Mouse (Mus musculus): ENCODE results near the gene Riox1.
"Not testable (repeated sequence)": the region's sequence is repeated elsewhere in the genome, so short reads cannot be mapped to it uniquely, and the experiment has no call there.

Gene Riox1

GRCm38 (mm10) chr12:83950493-83950839, at the start of gene Riox1:
TSS of gene Riox1 (plus strand) at chr12:83950608.
- peak; percentile 86 for DNase-seq

DNA sequence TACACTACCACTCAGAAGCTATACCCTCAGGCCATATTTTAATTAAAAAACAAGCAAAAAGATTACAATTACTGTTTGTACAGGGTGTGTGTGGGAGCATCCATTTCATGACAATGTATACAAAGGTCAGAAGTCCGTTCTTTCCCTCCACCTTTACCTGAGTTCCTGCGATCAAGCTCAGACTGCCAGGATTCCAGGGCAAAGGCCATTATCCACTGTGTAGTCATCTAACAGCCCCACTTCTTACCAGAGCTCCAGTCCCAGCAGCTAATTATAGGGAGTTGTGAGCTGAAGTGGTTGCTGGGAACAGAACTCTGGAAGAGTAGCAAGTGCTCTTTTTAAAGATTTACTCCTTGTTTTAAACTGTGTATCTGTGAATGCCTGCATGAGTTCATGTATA, 40.0 kb upstream of the Riox1 start:
- no peak for DNase-seq

DNA sequence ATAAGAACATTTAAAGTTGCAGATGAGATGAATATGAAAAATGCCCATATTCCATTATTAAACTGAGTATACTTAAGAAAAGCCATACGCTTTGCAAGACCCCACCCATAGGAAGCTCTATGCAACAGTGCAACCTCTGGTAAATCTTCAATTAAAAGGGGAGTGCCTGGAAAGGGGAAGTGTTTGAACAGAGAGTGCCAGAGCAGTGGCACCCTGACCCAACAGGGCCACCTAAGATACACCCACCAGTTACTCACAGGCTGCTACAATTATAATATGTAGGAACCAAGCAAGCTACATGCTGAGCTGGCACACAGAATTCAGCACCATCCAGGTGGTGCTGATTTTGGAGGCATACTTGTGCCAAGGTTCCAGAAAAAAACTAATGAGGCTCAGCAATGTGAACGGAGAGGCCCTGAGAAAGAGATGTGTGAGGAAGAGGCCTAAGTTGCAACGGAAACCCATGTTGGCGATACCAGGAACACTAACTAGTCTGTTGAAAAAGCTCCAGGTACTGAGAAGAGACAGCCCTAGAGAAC, 36.1 kb upstream of the Riox1 start:
- no peak for DNase-seq

GRCm38 (mm10) chr12:83914797-83915196, 35.6 kb upstream of the Riox1 start:
- no peak for DNase-seq

- DNase-seq = no peak
Observed at GRCm38 (mm10) chr12:83916884-83917283, 33.5 kb upstream of the Riox1 start.

- no peak for DNase-seq
Observed at GRCm38 (mm10) chr12:83920721-83921441, 29.5 kb upstream of the Riox1 start.

- peak; percentile 100 for DNase-seq
Observed at GRCm38 (mm10) chr12:83921535-83922381, 28.6 kb upstream of the Riox1 start, which contains the start of gene Numb. TSS of gene Numb (minus strand) at chr12:83921934.

DNA sequence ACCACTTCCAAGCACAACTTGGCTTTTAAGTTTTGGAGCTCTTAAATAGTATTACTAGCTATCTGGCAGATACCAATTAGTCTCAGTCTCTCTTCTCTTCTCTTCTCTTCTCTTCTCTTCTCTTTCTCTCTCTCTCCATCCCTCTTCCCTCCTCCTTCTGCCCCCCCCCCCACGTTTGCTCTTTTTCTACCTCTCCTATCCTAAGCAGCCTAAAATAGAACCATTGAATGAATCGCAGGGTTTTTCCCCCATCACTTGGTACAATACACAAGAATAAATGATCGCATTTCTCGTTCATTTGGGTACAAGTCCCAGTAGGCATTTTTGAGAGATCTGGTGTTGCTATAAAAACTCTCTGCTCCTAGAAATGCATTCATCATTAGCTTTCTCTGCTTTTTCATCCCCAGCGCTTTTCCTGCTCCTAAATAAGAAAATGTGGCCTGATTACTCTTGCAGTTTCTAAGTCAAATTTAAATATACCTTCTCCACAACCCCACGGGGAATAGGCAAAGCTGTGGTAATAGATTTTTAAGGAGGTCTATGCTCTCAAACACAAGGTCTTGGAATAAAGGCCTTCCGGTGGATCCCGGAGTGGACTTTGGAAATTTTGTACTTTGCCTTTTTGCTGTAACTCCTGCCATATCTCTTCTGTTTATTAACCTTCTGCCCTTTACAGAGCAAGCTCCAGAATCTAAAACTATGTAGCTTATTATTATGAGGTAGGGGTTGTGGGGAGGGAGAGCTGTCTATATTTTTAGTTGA, 27.5 kb upstream of the Riox1 start:
- no peak for DNase-seq

GRCm38 (mm10) chr12:83923486-83923859, 26.9 kb upstream of the Riox1 start:
- no peak for DNase-seq

GRCm38 (mm10) chr12:83924332-83924731, 26.1 kb upstream of the Riox1 start:
- DNase-seq = no peak

DNA sequence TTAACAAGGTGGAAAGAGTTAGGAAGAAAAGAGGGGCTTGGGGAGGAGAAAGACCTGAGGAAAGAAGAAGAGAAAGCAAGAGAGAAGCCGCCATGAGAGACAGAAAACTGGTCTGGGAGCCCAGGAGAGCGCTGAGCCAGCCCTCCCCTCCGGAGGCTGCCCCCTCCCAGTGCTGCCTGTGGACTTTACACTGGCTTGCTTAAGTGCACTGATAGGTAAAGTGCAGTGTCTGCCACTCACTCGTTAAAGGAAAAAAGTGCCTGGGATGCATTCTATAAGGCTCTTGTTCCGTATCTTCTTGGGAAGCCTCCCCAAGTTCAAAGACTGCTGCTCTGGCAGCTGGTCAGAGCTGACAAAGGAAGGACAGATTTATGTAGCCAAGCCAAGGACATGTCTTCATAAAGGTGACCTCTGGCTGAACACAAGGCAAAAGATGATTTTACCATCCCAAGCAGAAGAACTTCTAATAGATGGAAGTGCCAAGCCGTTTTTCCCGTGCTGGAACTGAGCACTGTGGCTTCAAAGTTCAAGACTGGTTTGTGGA, 25.2 kb upstream of the Riox1 start:
- no peak for DNase-seq

DNA sequence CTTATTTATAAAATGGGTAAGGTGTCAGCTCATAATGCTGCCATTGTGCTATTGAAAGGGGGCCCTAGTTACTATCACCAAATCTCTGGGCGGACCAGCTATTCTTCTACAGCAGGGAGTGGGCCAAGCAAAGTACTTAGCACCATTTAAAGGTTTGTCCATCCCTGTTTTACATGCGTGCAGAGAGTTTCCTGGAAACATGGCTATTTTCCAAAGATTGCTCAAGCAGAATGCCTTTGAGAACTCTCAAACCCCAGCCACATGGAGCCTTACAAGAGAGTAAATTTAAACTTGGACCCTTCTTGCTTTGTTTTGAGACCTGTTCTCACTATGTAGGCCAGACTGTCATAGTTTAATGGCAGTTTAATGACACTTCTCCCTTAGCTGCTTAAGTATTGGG, 24.3 kb upstream of the Riox1 start:
- DNase-seq = no peak

DNA sequence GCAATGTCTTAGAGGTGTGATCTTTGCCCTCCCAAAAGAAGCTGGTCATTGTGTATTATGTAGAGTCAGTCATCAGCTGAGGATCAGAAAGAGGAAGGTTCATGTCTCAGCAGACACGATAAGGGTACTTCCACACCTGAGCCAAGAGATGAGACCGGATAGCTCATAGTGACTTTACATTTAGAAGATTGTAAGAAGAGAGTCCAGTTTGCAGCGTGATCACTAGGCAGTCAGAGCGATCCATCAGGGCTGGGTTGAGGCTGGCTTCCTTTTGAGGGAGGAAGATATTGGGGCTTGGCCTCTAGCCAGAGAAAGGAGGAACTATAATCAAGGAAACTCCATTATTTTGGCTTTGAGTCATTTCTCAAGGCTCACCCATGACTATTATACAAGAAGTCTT, 22.7 kb upstream of the Riox1 start:
- DNase-seq = no peak

DNA sequence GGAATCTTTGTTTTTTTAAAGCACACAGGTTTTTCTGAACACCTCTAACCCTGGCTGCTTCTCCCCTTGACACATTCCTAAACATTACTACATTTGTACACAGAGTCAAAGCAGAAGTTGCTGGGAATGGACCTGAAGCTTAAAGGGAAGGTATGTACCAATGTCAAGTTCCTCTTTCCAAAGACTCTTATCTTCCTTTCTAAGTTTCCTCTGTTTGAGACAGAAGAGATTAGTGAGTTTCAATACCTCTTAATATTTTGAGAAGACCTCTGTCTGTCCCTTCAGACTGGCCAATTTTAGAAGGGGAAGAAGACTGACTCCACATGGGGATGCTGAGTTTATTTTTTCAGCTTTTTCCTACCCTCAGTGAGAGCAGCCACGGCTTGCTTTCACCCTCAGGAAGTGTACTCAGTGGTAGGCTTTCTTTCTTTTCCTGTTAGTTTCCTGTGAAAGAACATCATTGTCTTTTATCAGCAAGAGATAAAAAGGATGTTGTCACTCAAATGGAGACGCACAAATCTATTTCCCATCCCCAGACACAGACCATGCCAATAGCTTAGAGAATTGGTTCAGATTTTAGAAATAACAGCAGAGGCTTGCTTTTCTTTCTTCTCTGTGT, 21.1 kb upstream of the Riox1 start:
- DNase-seq = no peak

GRCm38 (mm10) chr12:83937600-83937999, 12.8 kb upstream of the Riox1 start:
- no peak for DNase-seq

DNA sequence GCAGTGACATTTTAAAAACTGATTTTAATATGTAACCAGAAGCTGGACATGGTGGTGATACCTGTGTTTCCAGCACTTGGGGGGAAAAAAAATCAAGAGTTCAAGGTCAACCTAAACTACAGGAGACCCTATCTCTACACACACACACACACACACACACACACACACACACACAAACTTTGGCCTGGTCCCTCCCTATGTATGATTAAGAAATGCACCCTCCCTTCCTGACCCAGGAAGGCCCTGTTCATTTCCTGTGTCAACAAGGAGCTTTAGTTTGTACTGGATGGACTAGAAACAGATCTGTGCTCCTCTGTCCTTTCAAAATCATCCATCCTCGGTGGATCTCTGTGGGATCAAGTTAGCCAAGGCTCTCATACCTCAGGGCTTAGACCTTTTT, 11.8 kb upstream of the Riox1 start:
- not testable (repeated sequence) for DNase-seq

DNA sequence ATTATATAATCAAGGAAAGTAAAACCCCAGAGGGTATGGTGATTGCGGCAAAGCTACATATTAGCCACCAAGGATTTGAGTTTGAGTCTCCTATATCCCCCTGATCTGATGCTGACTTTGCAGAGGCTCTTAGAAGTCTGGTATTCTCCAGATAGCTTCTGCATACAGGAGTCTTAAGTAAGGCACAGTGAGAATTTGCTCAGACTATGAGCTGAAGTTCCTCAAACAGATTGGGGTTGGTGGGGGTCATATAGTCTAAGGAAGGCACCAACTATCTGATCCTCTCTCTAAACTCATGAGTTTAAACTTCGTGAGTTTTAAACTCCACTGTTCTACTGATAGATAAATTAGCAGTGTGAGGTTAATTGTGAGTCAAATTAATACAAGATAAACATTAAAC, 11.1 kb upstream of the Riox1 start:
- DNase-seq = no peak

DNA sequence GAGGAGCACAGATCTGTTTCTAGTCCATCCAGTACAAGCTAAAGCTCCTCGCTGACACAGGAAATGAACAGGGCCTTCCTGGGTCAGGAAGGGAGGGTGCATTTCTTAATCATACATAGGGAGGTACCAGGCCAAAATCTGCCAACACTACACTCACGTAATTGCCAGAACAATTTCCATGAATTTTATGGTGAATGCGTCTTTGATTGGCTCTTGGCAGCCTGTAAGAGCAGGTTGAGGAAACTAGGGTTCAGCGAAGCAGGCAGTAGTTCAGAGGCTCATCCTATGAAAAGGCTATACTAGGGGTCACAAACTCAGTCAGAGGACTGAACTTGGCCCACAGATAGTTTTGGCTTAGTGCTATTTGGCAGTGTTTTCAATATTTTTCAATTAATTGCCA, 10.4 kb upstream of the Riox1 start:
- DNase-seq = no peak

DNA sequence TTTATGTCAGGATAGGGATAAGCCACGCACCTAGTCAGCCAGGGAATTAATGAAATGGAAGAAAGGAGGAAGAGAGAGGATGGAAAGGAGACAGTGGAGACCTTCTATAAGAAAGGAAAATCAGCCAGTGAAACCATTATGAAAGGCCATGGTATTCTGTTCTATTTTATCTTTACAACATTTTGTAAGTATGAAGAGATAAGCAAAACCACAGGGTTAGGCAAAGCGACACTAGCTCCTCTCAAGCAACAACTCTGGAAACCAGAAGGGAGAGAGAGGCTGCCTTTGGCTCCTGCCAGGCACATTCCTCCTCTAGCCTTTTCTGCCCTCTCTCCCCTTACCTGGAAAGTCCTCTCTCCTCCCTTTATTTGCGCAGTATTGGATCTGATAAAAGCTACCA, 8.5 kb upstream of the Riox1 start:
- DNase-seq = no peak

DNA sequence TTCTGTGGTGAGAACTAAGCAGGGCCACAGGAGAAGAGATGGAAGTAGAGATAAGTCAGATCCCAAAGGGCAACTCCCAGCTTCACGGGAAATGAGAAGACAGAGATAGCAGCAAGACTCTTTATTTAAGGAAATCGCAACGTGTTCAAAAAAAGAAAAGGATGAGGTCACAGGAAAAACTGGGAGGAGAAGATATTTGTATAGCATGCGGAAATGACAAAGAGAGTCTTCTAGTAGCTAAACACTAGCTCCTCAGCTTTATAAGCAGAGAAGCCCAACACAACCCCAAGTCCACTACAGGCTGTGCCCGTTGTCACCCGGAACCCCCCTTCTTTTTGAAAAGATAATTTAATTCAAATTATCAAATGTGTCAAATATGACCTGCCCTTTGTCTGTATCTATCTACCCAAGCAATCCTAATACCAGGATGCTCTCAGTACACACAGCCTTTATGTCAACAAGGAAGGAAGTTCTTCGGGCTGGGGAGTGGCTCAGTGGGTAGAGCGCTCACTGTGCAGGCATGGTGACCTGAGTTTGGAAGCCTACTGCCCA, 3.1 kb upstream of the Riox1 start:
- no peak for DNase-seq

DNA sequence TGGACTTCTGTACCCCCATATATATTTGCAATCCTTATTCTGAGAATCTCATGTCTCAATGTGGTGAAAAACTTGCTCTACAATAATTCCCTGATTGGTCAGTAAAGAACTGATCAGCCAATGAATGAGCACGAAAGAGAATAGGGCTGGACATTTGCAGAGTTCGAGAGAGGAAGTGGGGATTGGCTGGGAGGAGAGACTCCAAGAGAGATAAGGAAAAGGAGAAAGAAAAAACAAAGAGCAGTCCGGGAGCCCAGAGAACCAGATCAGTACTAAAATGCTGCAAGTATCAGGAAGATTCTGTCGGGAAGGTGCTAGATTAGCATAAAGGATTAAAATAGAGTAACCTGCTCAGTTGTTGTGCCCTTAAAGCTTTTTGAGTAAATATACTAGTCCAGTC, 1.4 kb upstream of the Riox1 start:
- no peak for DNase-seq

DNA sequence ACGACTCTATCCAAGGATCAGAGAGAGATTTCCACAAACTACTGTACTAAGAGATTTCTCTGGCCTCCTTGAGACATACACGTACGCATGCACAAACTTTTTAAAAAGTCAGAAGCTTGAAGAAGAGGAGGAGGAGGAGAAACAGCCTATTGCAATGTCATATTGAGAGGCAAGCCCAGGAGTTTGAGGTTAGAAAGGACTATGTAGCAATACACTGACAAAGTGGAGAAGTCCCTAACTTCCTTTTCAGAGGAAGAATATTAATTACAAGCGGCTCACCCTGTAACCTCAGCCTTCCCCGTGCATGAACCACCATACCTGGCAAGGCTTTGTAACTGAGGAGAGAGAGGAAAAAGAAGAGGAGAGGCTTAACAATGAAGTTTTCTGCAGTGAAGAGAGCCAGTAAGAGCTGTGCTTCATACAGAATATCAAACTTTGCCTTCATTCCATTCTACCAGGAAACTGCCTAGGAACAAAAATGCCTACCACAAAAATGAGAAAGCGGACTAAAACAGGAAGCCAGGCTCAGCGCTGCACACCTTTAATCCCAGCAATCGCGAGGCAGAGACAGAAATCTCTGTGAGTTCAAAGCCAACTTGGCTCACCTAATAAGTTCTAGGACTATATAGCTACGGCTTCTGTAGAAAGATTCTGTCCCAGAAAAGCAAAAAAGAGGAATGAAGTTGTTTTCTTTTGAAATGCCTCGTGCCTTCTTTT, 474 bp upstream of the Riox1 start:
- DNase-seq = no peak

All from layer of hippocampus, adult 9-11 months (tissue).